Mouse (Mus musculus): ENCODE data around the gene Plce1. TPM values are rescaled to one million over a fixed set of nuclear protein-coding genes. Genes with fewer than 3 reads are reported as not detected.
A peak's percentile ranks its signal among the peaks of the same experiment; 100 is the strongest.

Gene Plce1
- total RNA-seq, 2 experiments from 2014 or later = 5.1 to 8.5 TPM

- intact Hi-C loops (cut with DNase I) = no loop called here
- TF ChIP-seq CTCF (IDR thresholded peaks at IDR 0.05) = no peak
- Histone ChIP-seq H3K27ac (no peak overlapping the region), H3K4me3 (no peak overlapping the region)
- DNase-seq = no peak
Measured at GRCm38 (mm10) chr19:38783542-38783941, 302.6 kb downstream of the Plce1 start.

DNA sequence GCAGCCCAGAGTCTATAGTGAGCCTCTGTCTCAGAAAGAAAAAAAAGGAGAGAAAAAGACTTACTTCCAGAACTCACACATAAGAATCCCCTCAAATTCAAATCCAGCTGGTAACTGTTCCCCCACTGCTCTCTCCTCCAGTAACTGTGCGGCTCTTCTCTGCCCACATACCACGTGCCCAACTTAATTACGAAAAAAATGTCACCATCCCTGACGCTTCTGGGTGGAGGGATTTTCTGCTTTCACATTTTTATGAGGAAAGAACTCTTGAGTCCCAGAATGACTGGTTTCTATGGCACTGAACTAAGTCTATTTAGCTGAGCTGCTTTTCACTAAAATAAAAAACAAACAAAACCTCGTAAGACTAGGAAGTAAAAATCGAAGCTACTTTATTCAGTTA is 306.8 kb downstream of the Plce1 start:
- no peak for TF ChIP-seq CTCF (IDR thresholded peaks at IDR 0.05)
- intact Hi-C loops (cut with DNase I) = no loop called here
- H3K4me3 ChIP-seq = no peak overlapping the region
- DNase-seq = no peak
- H3K27ac ChIP-seq = no peak overlapping the region

GRCm38 (mm10) chr19:38793563-38794045 is 312.7 kb downstream of the Plce1 start:
- H3K4me3 ChIP-seq = no peak overlapping the region
- no peak for DNase-seq
- intact Hi-C loops (cut with DNase I) = no loop called here
- TF ChIP-seq CTCF (IDR thresholded peaks at IDR 0.05) = no peak
- H3K27ac ChIP-seq = no peak overlapping the region

GRCm38 (mm10) chr19:38796546-38796945 is 315.6 kb downstream of the Plce1 start:
- no peak overlapping the region for H3K4me3 ChIP-seq
- DNase-seq = peak; percentile 58
- TF ChIP-seq CTCF (IDR thresholded peaks at IDR 0.05) = peak; percentile 21; the same call in 1 of the 2 replicates
- intact Hi-C loops (cut with DNase I) = no loop called here
- peak overlapping the region; percentile 79 for H3K27ac ChIP-seq

DNA sequence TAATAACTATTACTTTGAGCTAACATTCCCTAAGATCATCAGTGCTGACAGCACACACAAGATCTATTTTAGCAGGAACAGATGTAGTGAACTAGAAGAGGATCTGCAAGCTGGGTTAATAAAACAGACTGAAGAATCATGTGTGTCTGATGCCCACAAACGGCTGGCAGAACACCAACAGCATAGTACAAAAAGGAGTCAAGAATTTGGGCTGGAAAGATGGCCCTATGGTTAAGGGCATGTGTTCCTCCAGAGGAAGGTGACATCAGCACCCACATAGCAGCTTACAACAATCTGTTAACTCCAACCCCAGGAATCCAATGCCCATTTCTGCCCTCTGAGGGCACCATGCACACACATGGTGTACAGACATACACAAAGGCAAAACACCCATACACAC is 317.4 kb downstream of the Plce1 start:
- Histone ChIP-seq H3K4me3 (0 out of 2 replicates have a peak overlapping the region, but pooled peaks have one; percentile 11), H3K27ac (peak overlapping the region; percentile 79)
- TF ChIP-seq CTCF (IDR thresholded peaks at IDR 0.05) = no peak
- intact Hi-C loops (cut with DNase I) = no loop called here
- peak; percentile 38 for DNase-seq

GRCm38 (mm10) chr19:38798801-38799200 is 317.9 kb downstream of the Plce1 start:
- DNase-seq = peak; percentile 74
- intact Hi-C loops (cut with DNase I) = no loop called here
- H3K4me3 ChIP-seq = 0 out of 2 replicates have a peak overlapping the region, but pooled peaks have one; percentile 11
- no peak for TF ChIP-seq CTCF (IDR thresholded peaks at IDR 0.05)
- H3K27ac ChIP-seq = peak overlapping the region; percentile 79

- Histone ChIP-seq H3K27ac (peak overlapping the region; percentile 92; the same call in 1 of the 2 replicates), H3K4me3 (peak overlapping the region; percentile 83)
- no peak for DNase-seq
- no peak for TF ChIP-seq CTCF (IDR thresholded peaks at IDR 0.05)
- intact Hi-C loops (cut with DNase I) = loop anchor here (2.0 to 10.0 kb wide), 3 partner anchors 19 to 593 kb away; partner anchors contain the start of genes Fra10ac1 and Tbc1d12
Measured at GRCm38 (mm10) chr19:38818191-38818590, 337.3 kb downstream of the Plce1 start.

GRCm38 (mm10) chr19:38818766-38819426 is 338.0 kb downstream of the Plce1 start, which contains the start of gene Noc3l:
Noc3l (minus strand) TSS chr19:38819237.
- H3K4me3 ChIP-seq = peak within 1 kb of the TSS; percentile 83
- DNase-seq = peak; percentile 95
- intact Hi-C loops (cut with DNase I) = loop anchor here (2.0 to 10.0 kb wide), 3 partner anchors 18 to 594 kb away; partner anchors contain the start of genes Fra10ac1 and Tbc1d12
- TF ChIP-seq CTCF (IDR thresholded peaks at IDR 0.05) = peak; percentile 99
- H3K27ac ChIP-seq = peak within 1 kb of the TSS; percentile 92

DNA sequence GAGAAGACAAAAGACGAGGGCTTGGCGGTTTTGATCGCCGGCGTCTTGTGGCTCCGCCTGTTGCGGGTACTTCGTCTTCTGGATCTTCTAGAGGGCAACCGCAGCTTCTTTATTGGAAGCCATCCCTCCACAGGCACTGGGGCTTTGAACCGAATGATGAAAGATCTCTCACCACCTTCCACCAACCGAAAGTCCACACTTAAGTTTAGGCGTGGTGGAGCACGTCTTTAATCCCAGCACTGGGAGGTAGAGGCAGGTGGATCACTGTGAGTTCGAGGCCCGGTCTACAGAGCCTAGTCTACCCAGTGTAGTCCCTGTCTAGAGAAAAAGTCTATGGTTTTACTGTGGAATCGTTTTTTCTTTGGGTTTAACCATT is 338.5 kb downstream of the Plce1 start:
- TF ChIP-seq CTCF (IDR thresholded peaks at IDR 0.05) = no peak
- DNase-seq = no peak
- H3K27ac ChIP-seq = peak overlapping the region; percentile 92
- intact Hi-C loops (cut with DNase I) = loop anchor here (2.0 to 10.0 kb wide), 3 partner anchors 17 to 595 kb away; partner anchors contain the start of genes Fra10ac1 and Tbc1d12
- peak overlapping the region; percentile 83 for H3K4me3 ChIP-seq

- intact Hi-C loops (cut with DNase I) = no loop called here
- Histone ChIP-seq H3K4me3 (no peak overlapping the region), H3K27ac (peak overlapping the region; percentile 46; the same call in 1 of the 2 replicates)
- TF ChIP-seq CTCF (IDR thresholded peaks at IDR 0.05) = no peak
- no peak for DNase-seq
Measured at GRCm38 (mm10) chr19:38820186-38820804, 339.4 kb downstream of the Plce1 start.

DNA sequence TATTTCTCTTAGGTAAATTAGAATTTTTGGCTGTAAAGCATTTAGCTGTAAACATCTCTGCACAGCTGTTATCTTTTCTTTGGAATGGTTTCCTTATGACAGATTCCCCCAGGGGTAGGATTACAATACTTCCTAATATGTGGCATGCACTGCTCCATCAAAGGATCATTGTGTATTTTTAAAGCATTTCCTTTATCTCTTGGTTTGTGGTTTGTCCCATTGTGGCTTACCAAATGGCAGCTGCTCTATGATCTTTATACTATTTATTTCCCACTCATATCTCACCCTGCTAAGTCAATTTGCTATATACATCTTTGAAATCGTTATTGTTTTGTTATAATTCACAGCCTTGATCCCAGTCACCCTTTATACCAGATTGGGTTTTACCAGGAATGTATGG is 352.3 kb downstream of the Plce1 start:
- no peak for TF ChIP-seq CTCF (IDR thresholded peaks at IDR 0.05)
- DNase-seq = no peak
- Histone ChIP-seq H3K27ac (no peak overlapping the region), H3K4me3 (no peak overlapping the region)
- intact Hi-C loops (cut with DNase I) = no loop called here

Other genes with a start within 250 kb of the Plce1 start
- 10 to 100 TPM in 1 of 2 experiments, 1 to 10 TPM in 1; 1.7 to 12.1 TPM for gene Lgi1, start 216.6 kb upstream of the Plce1 start, total RNA-seq (2021)
- 1 to 10 TPM; 1.5 to 1.7 TPM for gene Slc35g1, start 85.1 kb upstream of the Plce1 start, total RNA-seq (2021)

Data from gastrocnemius, adult 2 months (tissue).